Mouse (Mus musculus) stomach, postnatal 0 days (tissue): ENCODE measurements around the gene Ehbp1.

Experiments used
- CTCF ChIP-seq: IDR thresholded peaks from 2 replicates; pipeline ENCODE4 v1.5.1; 2016; ENCODE audit warnings: antibody characterized with exemption, low read depth, mild to moderate bottlenecking, moderate library complexity
- EP300 ChIP-seq: optimal IDR thresholded peaks from 2 replicates; pipeline ENCODE3; 2016; ENCODE audit warnings: antibody characterized with exemption

DNA sequence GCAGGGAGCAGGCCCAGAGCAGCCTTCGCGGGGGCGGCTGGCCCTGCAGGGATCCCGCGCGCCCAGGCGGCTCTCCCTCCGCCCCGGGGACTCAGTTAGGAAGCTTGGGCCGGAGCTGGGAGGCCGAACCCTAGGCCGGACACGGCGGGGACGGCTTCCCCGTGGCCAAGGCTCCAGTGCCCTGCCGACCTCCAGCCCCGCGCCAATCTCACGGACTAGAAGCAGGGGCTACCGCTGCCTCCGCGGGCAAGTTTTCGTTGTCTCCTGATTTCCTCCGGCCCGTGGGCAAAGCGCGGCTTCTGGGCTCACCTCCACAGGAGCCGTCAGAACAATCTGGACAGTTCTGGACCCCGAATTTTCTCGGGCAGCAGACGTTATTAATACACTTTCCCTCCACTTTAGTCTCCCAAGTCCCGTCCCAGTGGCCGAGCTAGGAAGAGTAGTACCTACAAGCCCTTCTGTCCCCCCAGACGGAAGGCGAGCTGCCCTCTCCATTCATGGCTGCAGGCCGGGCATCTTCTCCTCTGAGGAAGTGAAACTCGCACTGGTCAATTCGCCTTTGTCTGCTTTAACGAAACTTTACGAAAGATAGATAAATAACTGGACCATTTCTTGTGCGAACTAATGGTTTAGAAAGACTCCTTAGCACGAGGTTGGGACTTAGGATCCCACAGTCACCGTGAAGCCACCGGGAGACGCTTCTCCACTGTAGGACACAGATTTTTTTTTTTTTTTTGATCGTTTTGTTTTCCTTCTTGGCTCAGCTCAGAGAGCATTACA is 348.3 kb downstream of the Ehbp1 start:
- no peak for TF ChIP-seq EP300
- TF ChIP-seq CTCF, result no peak
